Mouse (Mus musculus): ENCODE measurements around the gene Pou3f3. TPM values are rescaled to one million over a fixed set of nuclear protein-coding genes. Genes with fewer than 3 reads are reported as not detected.
A peak's percentile ranks its signal among the peaks of the same experiment; 100 is the strongest.

The Pou3f3 gene
- polyA plus RNA-seq, 2 experiments = 0.77 to 3.2 TPM

DNA sequence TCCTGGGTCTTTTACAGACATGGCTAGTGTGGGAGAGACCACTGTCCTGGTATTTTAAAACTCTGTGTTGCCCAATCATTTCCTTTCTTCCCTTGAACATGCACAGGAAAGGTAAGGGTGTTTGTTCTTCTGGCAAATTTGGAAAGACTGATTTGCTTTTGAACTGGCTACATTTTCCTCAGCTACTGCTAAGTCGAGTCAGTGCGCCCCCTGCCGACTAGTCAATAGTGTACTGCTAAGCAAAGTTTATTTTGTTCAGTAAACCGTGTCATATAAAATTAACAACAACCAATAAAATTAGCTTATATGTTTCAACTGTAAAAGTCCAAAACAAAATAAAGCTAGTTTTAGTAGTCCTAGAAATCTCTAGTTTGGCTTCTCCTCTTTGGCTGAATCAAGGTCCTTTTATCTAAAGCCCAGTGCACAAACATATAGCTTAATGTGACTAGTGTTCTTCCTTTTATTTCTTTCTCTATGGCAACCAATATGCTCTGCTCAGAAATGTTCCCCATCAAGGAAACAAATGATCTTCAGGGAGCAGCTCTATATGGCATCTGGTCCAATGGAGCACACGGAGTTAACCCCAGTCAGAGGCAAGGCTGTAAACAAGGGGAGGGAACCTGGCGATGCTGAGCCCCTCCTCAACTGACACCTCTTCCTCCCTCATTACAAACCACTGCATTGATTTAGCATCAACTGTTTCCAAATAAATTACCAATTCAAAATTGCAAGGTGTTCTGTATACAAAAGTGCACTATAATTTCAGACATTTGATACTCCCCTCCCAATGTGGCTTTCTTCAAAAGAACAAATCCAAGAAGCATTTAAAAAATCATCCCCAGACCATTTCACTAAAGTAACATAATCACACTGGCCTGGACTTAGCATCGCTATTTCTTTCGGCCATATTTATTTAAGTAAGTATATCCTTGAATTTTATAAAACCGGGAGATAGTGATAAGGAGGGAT lies 4.1 kb upstream of the Pou3f3 start:
- Histone ChIP-seq H3K27me3 (ENCODE audit: control insufficient read depth, insufficient read depth, low read length) (peaks cover 94% of the 10 kb centered on the region), H3K9ac (ENCODE audit: low read depth, low read length, severe bottlenecking) (no peak overlapping the region), H3K27ac (replicated peaks; ENCODE audit: low read depth, low read length) (no peak overlapping the region), H3K36me3 (ENCODE audit: control insufficient read depth, insufficient read depth, low read length) (no peaks in the 10 kb centered on the region), H3K9me3 (ENCODE audit: control insufficient read depth, low read length) (no peaks in the 10 kb centered on the region), H3K4me3 (replicated peaks; ENCODE audit: low read length) (no peak overlapping the region), H3K4me1 (ENCODE audit: control insufficient read depth, insufficient read depth, low read length) (peaks cover 10% of the 10 kb centered on the region; the same call in 1 of the 2 replicates), H3K4me2 (replicated peaks; ENCODE audit: low read depth, low read length, severe bottlenecking) (no peak overlapping the region)
- 3% methylated on average over 9 of the region's 9 CpGs for WGBS
- peak; percentile 95 for DNase-seq (ENCODE audit: low spot score)
- no peak for TF ChIP-seq POLR2A (IDR thresholded peaks at IDR 0.05; ENCODE audit: borderline replicate concordance, extremely low read depth, insufficient read depth, insufficient read length)
- ATAC-seq (ENCODE audit: low FRiP score, low read depth) = no peak

DNA sequence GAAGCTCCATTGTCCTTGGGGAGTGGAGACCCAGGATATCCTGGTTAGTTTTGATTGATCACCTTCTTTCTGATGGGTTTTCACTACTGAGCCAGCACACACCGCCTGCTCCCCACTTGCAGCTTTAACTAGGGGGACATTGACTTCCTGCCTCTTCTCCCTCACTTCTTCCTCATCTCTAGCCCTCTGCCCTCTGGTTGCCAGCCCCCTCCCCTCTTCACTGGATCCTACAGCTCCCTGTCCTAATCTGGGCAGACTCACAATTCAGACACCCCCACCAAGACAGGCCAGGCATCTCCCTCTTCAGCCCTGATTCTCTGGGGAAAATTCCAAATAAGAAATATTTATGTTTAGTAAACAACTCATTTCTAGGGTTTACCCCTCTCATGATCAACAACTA lies 3.3 kb upstream of the Pou3f3 start:
- Histone ChIP-seq H3K4me2 (replicated peaks; ENCODE audit: low read depth, low read length, severe bottlenecking) (no peak overlapping the region), H3K9me3 (ENCODE audit: control insufficient read depth, low read length) (no peaks in the 10 kb centered on the region), H3K9ac (ENCODE audit: low read depth, low read length, severe bottlenecking) (no peak overlapping the region), H3K4me1 (ENCODE audit: control insufficient read depth, insufficient read depth, low read length) (peaks cover 12% of the 10 kb centered on the region), H3K27ac (replicated peaks; ENCODE audit: low read depth, low read length) (no peak overlapping the region), H3K36me3 (ENCODE audit: control insufficient read depth, insufficient read depth, low read length) (no peaks in the 10 kb centered on the region), H3K27me3 (ENCODE audit: control insufficient read depth, insufficient read depth, low read length) (peaks cover 91% of the 10 kb centered on the region), H3K4me3 (replicated peaks; ENCODE audit: low read length) (no peak overlapping the region)
- ATAC-seq (ENCODE audit: low FRiP score, low read depth) (no peak), DNase-seq (ENCODE audit: low spot score) (no peak)
- 0% methylated on average over 1 of the region's 1 CpGs for WGBS
- no peak for TF ChIP-seq POLR2A (IDR thresholded peaks at IDR 0.05; ENCODE audit: borderline replicate concordance, extremely low read depth, insufficient read depth, insufficient read length)

DNA sequence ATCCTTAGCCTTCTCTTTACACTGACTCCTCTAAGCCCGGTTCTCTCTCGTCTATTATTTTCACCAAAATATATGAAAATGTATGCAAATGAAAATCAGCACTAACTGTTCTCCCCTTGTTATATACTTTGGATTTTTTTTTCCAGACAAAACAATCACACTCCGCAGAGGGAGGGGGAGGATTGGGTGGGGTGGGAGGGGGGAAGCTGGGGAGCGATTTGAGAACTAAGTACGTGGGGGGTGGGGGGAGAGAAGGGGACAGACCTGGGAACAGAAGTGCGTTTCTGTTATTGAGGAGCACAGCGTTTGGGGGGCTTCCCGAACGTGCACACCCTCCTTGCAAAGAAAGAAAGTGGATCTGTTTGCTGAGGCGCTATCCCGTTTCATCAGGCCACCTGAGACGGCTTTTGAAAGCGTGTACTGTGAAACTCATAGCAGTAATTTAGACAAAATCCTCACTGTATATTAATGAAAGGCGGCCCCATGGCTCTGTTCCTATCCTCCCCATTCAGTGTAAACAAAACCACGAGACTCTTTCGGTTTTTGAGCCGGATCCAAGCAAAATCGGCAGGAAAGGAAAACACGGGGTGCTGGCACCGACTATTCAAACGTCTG lies 2.4 kb upstream of the Pou3f3 start:
- DNase-seq (ENCODE audit: low spot score) (no peak), ATAC-seq (ENCODE audit: low FRiP score, low read depth) (no peak)
- peaks cover 90% of the 10 kb centered on the region for H3K27me3 ChIP-seq (ENCODE audit: control insufficient read depth, insufficient read depth, low read length)
- no peak for TF ChIP-seq POLR2A (IDR thresholded peaks at IDR 0.05; ENCODE audit: borderline replicate concordance, extremely low read depth, insufficient read depth, insufficient read length)
- no peak overlapping the region for H3K9ac ChIP-seq (ENCODE audit: low read depth, low read length, severe bottlenecking)
- H3K36me3 ChIP-seq (ENCODE audit: control insufficient read depth, insufficient read depth, low read length) = no peaks in the 10 kb centered on the region
- H3K4me1 ChIP-seq (ENCODE audit: control insufficient read depth, insufficient read depth, low read length) = peaks cover 18% of the 10 kb centered on the region
- H3K4me3 ChIP-seq (replicated peaks; ENCODE audit: low read length) = peak overlapping the region; percentile 45
- WGBS = under 1% methylated on average over 21 of the region's 21 CpGs
- no peaks in the 10 kb centered on the region for H3K9me3 ChIP-seq (ENCODE audit: control insufficient read depth, low read length)
- H3K27ac ChIP-seq (replicated peaks; ENCODE audit: low read depth, low read length) = no peak overlapping the region
- peak overlapping the region; percentile 79 for H3K4me2 ChIP-seq (replicated peaks; ENCODE audit: low read depth, low read length, severe bottlenecking)

DNA sequence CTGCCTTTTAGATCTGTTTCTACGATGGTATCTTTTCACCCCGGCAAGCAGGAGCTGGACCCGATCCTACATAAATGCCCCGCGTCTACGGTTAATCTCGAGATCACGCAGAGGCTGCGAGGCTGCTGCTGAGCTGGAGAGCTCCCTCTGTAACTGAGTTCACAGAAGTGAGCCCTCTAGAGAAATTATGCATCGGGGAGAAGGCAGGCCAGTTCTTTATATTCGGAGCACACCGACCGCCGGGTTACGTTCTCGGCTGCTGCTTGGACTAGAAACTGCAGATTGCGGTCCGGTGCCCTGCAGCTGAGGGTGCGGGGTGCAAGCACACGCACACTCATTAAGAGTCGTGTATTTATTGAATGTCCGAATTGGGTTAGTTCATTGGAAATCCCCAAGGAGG lies 1.7 kb upstream of the Pou3f3 start:
- DNase-seq (ENCODE audit: low spot score) (no peak), ATAC-seq (ENCODE audit: low FRiP score, low read depth) (no peak)
- H3K27ac ChIP-seq (replicated peaks; ENCODE audit: low read depth, low read length) = 0 out of 2 replicates have a peak overlapping the region, but pooled peaks have one; percentile 8
- H3K36me3 ChIP-seq (ENCODE audit: control insufficient read depth, insufficient read depth, low read length) = no peaks in the 10 kb centered on the region
- WGBS = 0% methylated on average over 22 of the region's 22 CpGs
- H3K9ac ChIP-seq (ENCODE audit: low read depth, low read length, severe bottlenecking) = peak overlapping the region; percentile 12; the same call in 1 of the 2 replicates
- H3K4me1 ChIP-seq (ENCODE audit: control insufficient read depth, insufficient read depth, low read length) = peaks cover 21% of the 10 kb centered on the region
- no peaks in the 10 kb centered on the region for H3K9me3 ChIP-seq (ENCODE audit: control insufficient read depth, low read length)
- peak overlapping the region; percentile 79 for H3K4me2 ChIP-seq (replicated peaks; ENCODE audit: low read depth, low read length, severe bottlenecking)
- peaks cover 90% of the 10 kb centered on the region for H3K27me3 ChIP-seq (ENCODE audit: control insufficient read depth, insufficient read depth, low read length)
- H3K4me3 ChIP-seq (replicated peaks; ENCODE audit: low read length) = peak overlapping the region; percentile 45
- no peak for TF ChIP-seq POLR2A (IDR thresholded peaks at IDR 0.05; ENCODE audit: borderline replicate concordance, extremely low read depth, insufficient read depth, insufficient read length)

DNA sequence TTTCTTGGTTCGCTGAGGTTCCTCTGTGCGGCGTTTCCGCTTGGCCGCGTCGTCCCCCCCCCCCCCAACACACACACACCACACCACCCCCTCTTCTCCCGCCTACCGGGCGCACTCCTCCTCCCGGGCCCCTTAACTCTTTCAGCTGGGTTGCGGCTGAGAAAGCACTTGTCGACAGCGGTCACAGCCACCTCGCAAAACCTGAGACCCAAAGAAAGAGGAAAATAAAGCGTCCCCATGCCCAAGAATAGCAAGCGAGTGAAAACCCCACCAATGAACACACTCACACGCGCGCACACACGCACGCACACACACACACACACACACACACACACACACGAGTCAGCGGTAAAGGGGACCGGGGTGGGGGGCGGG lies 1.3 kb upstream of the Pou3f3 start:
- Histone ChIP-seq H3K36me3 (ENCODE audit: control insufficient read depth, insufficient read depth, low read length) (no peaks in the 10 kb centered on the region), H3K4me3 (replicated peaks; ENCODE audit: low read length) (peak overlapping the region; percentile 45), H3K9ac (ENCODE audit: low read depth, low read length, severe bottlenecking) (peak overlapping the region; percentile 36; the same call in 1 of the 2 replicates), H3K4me1 (ENCODE audit: control insufficient read depth, insufficient read depth, low read length) (peaks cover 22% of the 10 kb centered on the region), H3K27me3 (ENCODE audit: control insufficient read depth, insufficient read depth, low read length) (peaks cover 90% of the 10 kb centered on the region), H3K27ac (replicated peaks; ENCODE audit: low read depth, low read length) (peak overlapping the region; percentile 21; the same call in 1 of the 2 replicates), H3K9me3 (ENCODE audit: control insufficient read depth, low read length) (no peaks in the 10 kb centered on the region), H3K4me2 (replicated peaks; ENCODE audit: low read depth, low read length, severe bottlenecking) (peak overlapping the region; percentile 79)
- ATAC-seq (ENCODE audit: low FRiP score, low read depth) (no peak), DNase-seq (ENCODE audit: low spot score) (no peak)
- 0% methylated on average over 18 of the region's 26 CpGs for WGBS
- no peak for TF ChIP-seq POLR2A (IDR thresholded peaks at IDR 0.05; ENCODE audit: borderline replicate concordance, extremely low read depth, insufficient read depth, insufficient read length)

Data from limb, embryonic 14.5 days (tissue).